Mouse (Mus musculus): ENCODE data around the gene Olfr108.

Gene Olfr108

GRCm38 (mm10) chr17:37445180-37445579 lies at the start of gene Olfr108:
Gene Olfr108, plus strand, starts transcription at chr17:37445480.
- no peak for TF ChIP-seq NANOG (IDR thresholded peaks at IDR 0.05; ENCODE audit: borderline replicate concordance, low read length)
- no peak for TF ChIP-seq POU5F1 (IDR thresholded peaks at IDR 0.05; ENCODE audit: borderline replicate concordance, low read length)
- no peak for TF ChIP-seq CTCF (conservative IDR thresholded peaks at IDR 0.05; ENCODE audit: low read length)
- Histone ChIP-seq H3K9me3 (ENCODE audit: low read length) (no peaks in the 10 kb centered on the region), H3K4me3 (replicated peaks; ENCODE audit: low read length) (no peak within 1 kb of the TSS), H3K4me1 (replicated peaks; ENCODE audit: low read depth, low read length) (no peaks in the 10 kb centered on the region), H3K27me3 (ENCODE audit: insufficient read depth, low read length) (no peaks in the 10 kb centered on the region), H3K36me3 (ENCODE audit: insufficient read depth, low read length) (no peaks in the 10 kb centered on the region)

- H3K9me3 ChIP-seq (ENCODE audit: low read length): no peaks in the 10 kb centered on the region
- H3K4me1 ChIP-seq (replicated peaks; ENCODE audit: low read depth, low read length): no peaks in the 10 kb centered on the region
Measured at GRCm38 (mm10) chr17:37398926-37399325, 46.4 kb upstream of the Olfr108 start, which contains the start of gene Olfr107. Gene Olfr107, plus strand, starts transcription at chr17:37399226.

GRCm38 (mm10) chr17:37413380-37413779 lies 31.9 kb upstream of the Olfr108 start:
- Histone ChIP-seq H3K36me3 (ENCODE audit: insufficient read depth, low read length) (no peaks in the 10 kb centered on the region), H3K4me3 (replicated peaks; ENCODE audit: low read length) (no peak overlapping the region), H3K27me3 (ENCODE audit: insufficient read depth, low read length) (no peaks in the 10 kb centered on the region), H3K9me3 (ENCODE audit: low read length) (no peaks in the 10 kb centered on the region; the same call in 1 of the 2 replicates), H3K4me1 (replicated peaks; ENCODE audit: low read depth, low read length) (no peaks in the 10 kb centered on the region)
- TF ChIP-seq POU5F1 (IDR thresholded peaks at IDR 0.05; ENCODE audit: borderline replicate concordance, low read length) (no peak), NANOG (IDR thresholded peaks at IDR 0.05; ENCODE audit: borderline replicate concordance, low read length) (no peak), CTCF (conservative IDR thresholded peaks at IDR 0.05; ENCODE audit: low read length) (no peak)

More at GRCm38 (mm10) chr17:37398926-37399325, 46.4 kb upstream of the Olfr108 start, which contains the start of gene Olfr107:
- TF ChIP-seq POU5F1 (IDR thresholded peaks at IDR 0.05; ENCODE audit: borderline replicate concordance, low read length) (no peak), NANOG (IDR thresholded peaks at IDR 0.05; ENCODE audit: borderline replicate concordance, low read length) (no peak), CTCF (conservative IDR thresholded peaks at IDR 0.05; ENCODE audit: low read length) (no peak)
- Histone ChIP-seq H3K36me3 (ENCODE audit: insufficient read depth, low read length) (no peaks in the 10 kb centered on the region), H3K4me3 (replicated peaks; ENCODE audit: low read length) (no peak within 1 kb of the TSS), H3K27me3 (ENCODE audit: insufficient read depth, low read length) (no peaks in the 10 kb centered on the region)

DNA sequence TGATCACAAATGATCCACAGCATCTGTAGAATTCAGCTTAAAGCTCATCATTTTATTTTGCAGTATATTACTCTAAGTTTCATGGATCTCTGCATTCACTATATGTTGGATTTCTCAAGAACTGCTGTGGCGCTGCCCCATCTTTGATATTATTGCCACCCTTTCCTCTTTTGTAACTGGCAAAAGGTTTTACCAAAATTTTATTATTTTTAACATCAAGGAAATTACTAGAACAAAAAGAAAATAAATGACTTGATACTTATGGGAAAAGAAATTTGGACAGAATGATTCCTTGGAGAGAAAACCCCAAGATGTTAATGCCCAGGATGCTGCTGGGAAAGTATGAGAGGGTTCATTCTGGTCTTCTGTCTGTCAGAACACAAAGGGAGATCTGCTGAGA lies 13.3 kb downstream of the Olfr108 start, which contains the start of gene Olfr109:
Olfr109 (plus strand) TSS at position 301 of the 400 bp plus-strand sequence.
- Histone ChIP-seq H3K27me3 (ENCODE audit: insufficient read depth, low read length) (no peaks in the 10 kb centered on the region), H3K9me3 (ENCODE audit: low read length) (no peaks in the 10 kb centered on the region), H3K36me3 (ENCODE audit: insufficient read depth, low read length) (no peaks in the 10 kb centered on the region), H3K4me3 (replicated peaks; ENCODE audit: low read length) (no peak within 1 kb of the TSS), H3K4me1 (replicated peaks; ENCODE audit: low read depth, low read length) (no peaks in the 10 kb centered on the region)
- TF ChIP-seq POU5F1 (IDR thresholded peaks at IDR 0.05; ENCODE audit: borderline replicate concordance, low read length): no peak

DNA sequence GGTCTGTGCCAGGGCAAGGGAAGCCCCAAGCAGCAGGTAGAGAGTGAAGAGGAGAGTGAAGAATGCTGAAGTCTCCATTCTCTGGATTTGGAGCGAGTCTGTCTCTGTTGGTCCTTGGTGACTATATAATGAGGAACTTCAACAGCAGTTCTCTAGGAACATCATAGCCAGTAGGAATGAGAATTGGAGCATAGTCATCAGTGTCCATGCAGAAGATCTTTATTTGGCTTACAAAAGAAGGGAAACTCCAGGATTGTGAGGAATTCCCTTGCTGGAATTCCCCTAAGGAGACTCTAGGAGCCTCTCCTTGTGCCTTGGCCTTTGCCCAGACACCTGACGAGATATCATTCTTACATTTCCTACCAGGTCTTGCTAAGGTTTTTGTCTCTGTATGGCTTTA lies 38.2 kb downstream of the Olfr108 start, which contains the start of gene H2-M2:
H2-M2 (minus strand) TSS at position 101 of the 400 bp plus-strand sequence.
- H3K27me3 ChIP-seq (ENCODE audit: insufficient read depth, low read length): no peaks in the 10 kb centered on the region
- H3K4me3 ChIP-seq (replicated peaks; ENCODE audit: low read length): no peak within 1 kb of the TSS
- no peak for TF ChIP-seq NANOG (IDR thresholded peaks at IDR 0.05; ENCODE audit: borderline replicate concordance, low read length)
- no peak for TF ChIP-seq POU5F1 (IDR thresholded peaks at IDR 0.05; ENCODE audit: borderline replicate concordance, low read length)
- no peak for TF ChIP-seq CTCF (conservative IDR thresholded peaks at IDR 0.05; ENCODE audit: low read length)
- H3K9me3 ChIP-seq (ENCODE audit: low read length): no peaks in the 10 kb centered on the region
- H3K4me1 ChIP-seq (replicated peaks; ENCODE audit: low read depth, low read length): no peaks in the 10 kb centered on the region
- no peaks in the 10 kb centered on the region for H3K36me3 ChIP-seq (ENCODE audit: insufficient read depth, low read length)

DNA sequence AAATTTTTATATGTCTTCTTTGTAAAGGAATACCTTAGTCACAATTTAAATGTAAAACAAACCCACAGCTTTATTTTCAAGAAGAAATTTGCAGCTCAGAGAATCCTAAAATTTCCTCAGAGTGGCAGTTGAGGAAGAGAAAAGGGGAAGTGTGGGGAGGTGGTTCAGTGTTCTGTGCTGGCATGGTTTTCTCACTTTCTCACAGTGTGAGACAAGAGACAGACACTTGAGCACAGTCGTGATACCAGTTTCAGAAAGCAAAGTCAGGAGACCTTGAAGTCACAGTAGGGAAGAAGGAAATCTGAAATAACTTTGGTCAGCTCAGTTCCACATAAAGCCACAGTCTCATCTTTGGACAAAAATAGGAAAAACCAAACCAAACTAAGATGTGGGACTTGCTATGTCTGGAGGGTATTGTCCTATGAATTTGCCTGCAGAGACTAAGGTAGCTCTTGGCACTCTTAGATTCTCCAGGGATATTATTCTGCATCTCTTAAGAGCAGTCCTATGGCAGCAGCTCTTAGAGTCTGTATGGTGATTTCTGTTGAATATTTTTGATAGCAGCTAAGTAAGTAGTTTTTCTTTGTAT lies 46.7 kb downstream of the Olfr108 start, which contains the start of gene Olfr110:
Olfr110 (plus strand) TSS at position 539 of the 589 bp plus-strand sequence.
- Histone ChIP-seq H3K4me3 (replicated peaks; ENCODE audit: low read length) (no peak within 1 kb of the TSS), H3K4me1 (replicated peaks; ENCODE audit: low read depth, low read length) (no peaks in the 10 kb centered on the region), H3K9me3 (ENCODE audit: low read length) (no peaks in the 10 kb centered on the region), H3K36me3 (ENCODE audit: insufficient read depth, low read length) (no peaks in the 10 kb centered on the region), H3K27me3 (ENCODE audit: insufficient read depth, low read length) (no peaks in the 10 kb centered on the region)
- TF ChIP-seq POU5F1 (IDR thresholded peaks at IDR 0.05; ENCODE audit: borderline replicate concordance, low read length) (no peak), CTCF (conservative IDR thresholded peaks at IDR 0.05; ENCODE audit: low read length) (no peak), NANOG (IDR thresholded peaks at IDR 0.05; ENCODE audit: borderline replicate concordance, low read length) (no peak)

Measured in E14TG2a.4 (cell line).